Mouse (Mus musculus) kidney, postnatal 0 days (tissue): Measurements from ENCODE around the gene Ppard. TPM values are rescaled to one million over a fixed set of nuclear protein-coding genes. Genes with fewer than 3 reads are reported as not detected.

ENCODE experiments used
- ATAC-seq: fragments of 200-750 bp; cut with Nextera tagmentation; replicated peaks from 2 replicates; pipeline ENCODE4 v1.8.0; 2017; ENCODE audit warnings: low read depth, moderate number of reproducible peaks, moderate TSS enrichment, moderate library complexity; ENCODE audit not compliant: low FRiP score
- DNase-seq: peaks from one replicate; pipeline ENCODE4 v3.0.0-alpha.2; 2016; ENCODE audit warnings: low spot score
- H3K27ac ChIP-seq: fragments of 300-500 bp; sonication (generic); 2 replicates; pipeline ENCODE4 v1.5.1; 2014; ENCODE audit warnings: mild to moderate bottlenecking
- H3K27me3 ChIP-seq: fragments of 300-500 bp; sonication (generic); 2 replicates; pipeline ENCODE4 v1.6.1; 2014; ENCODE audit warnings: low read length, mixed read lengths; ENCODE audit not compliant: insufficient read depth
- H3K36me3 ChIP-seq: fragments of 300-500 bp; sonication (generic); 2 replicates; pipeline ENCODE4 v1.6.1; 2014; ENCODE audit warnings: low read length, mixed read lengths; ENCODE audit not compliant: insufficient read depth
- H3K4me1 ChIP-seq: fragments of 300-500 bp; sonication (generic); replicated peaks from 2 replicates; pipeline ENCODE4 v1.6.1; 2014; ENCODE audit warnings: antibody characterized with exemption, low read length, mixed read lengths; ENCODE audit not compliant: insufficient read depth
- H3K4me2 ChIP-seq: fragments of 300-500 bp; sonication (generic); 2 replicates; pipeline ENCODE4 v1.6.1; 2014; ENCODE audit warnings: mild to moderate bottlenecking, low read length, moderate library complexity, mixed read lengths
- H3K4me3 ChIP-seq: fragments of 300-500 bp; sonication (generic); replicated peaks from 2 replicates; pipeline ENCODE4 v1.5.1; 2014; ENCODE audit warnings: low read depth, low read length
- H3K9ac ChIP-seq: fragments of 300-500 bp; sonication (generic); 2 replicates; pipeline ENCODE4 v1.6.1; 2014; ENCODE audit warnings: low read depth, low read length
- H3K9me3 ChIP-seq: fragments of 300-500 bp; sonication (generic); replicated peaks from 2 replicates; pipeline ENCODE4 v1.6.1; 2016; ENCODE audit warnings: low read length, inconsistent platforms, mixed read lengths
- CTCF ChIP-seq: IDR thresholded peaks from 2 replicates; pipeline ENCODE4 v1.5.1; 2016; ENCODE audit warnings: antibody characterized with exemption, low read depth, mild to moderate bottlenecking, moderate library complexity
- WGBS: fragments of 180-500 bp; shearing (Covaris S2); extraction: QIAGEN DNeasy Blood & Tissue Kit; methylation state at CpG from one replicate; pipeline ENCODE4 v1.1.7; 2014; 5-methylcytosine and 5-hydroxymethylcytosine counted together
- polyA plus RNA-seq: library from polyadenylated mRNA; unstranded; fragments of >200 nt; fragmentation: Nextera tagmentation; extraction: Ambion mirVana; gene quantifications from 2 replicates; pipeline ENCODE4 v1.2.1, GENCODE M21; 2015

The Ppard gene
- polyA plus RNA-seq, 1 experiment from 2014 or later, result 2.0 TPM

GRCm38 (mm10) chr17:28310831-28311230 lies 78.3 kb downstream of the Ppard start:
- H3K4me2 ChIP-seq, result no peak overlapping the region
- no peaks in the 10 kb centered on the region for H3K9me3 ChIP-seq
- no peak overlapping the region for H3K27ac ChIP-seq
- peaks cover 7% of the 10 kb centered on the region for H3K4me1 ChIP-seq
- H3K9ac ChIP-seq, result no peak overlapping the region
- 0 out of 2 replicates have a peak, but pooled peaks cover 2% of the 10 kb centered on the region for H3K36me3 ChIP-seq
- H3K4me3 ChIP-seq, result no peak overlapping the region
- ATAC-seq (no peak), DNase-seq (no peak)
- TF ChIP-seq CTCF, result peak; percentile 31; the same call in 1 of the 2 replicates
- H3K27me3 ChIP-seq, result no peaks in the 10 kb centered on the region
- 79% methylated on average over 3 of the region's 3 CpGs for WGBS

DNA sequence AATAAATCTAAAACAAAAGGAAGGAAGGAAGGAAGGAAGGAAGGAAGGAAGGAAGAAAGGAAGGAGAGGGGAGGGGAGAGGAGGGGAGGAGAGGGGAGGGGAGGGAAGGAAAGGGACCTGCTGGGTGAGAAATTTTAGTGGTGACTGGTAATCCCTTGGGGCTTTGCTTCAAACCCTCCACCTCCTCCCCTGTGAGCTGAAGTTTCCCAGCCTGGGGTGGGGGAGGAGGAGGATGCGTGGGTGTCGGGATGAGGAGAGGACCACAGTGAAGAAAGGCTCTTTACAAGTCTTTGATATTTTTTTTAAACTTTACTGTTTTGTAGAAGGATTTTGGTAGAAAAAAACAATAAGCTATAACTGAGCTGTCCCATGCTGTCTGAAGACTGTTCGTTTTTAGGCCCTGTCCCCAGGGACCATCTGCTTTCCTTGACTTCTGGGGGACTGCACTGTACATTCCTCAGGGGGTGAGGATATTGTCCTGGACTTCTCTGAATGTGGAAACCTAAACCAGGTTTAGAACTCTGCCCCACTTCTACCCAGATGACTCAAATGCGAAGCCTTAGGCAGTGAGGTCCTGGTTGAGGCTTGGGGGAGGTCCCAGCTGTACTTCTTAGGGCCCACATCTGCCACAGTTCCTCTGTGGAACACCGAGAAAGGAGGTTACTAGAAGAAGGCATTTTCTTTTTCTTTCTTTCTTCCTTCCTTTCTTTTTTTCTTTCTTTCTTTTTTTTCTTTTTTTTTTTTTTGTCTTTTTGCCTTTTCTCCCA lies 79.0 kb downstream of the Ppard start:
- Histone ChIP-seq H3K9ac (no peak overlapping the region), H3K4me3 (no peak overlapping the region), H3K9me3 (no peaks in the 10 kb centered on the region), H3K27ac (0 out of 2 replicates have a peak overlapping the region, but pooled peaks have one; percentile 15), H3K27me3 (no peaks in the 10 kb centered on the region), H3K4me2 (no peak overlapping the region), H3K4me1 (peaks cover 7% of the 10 kb centered on the region), H3K36me3 (0 out of 2 replicates have a peak, but pooled peaks cover 8% of the 10 kb centered on the region)
- DNase-seq (peak; percentile 27), ATAC-seq (no peak)
- WGBS, result 54% methylated on average over 5 of the region's 5 CpGs
- TF ChIP-seq CTCF, result no peak

DNA sequence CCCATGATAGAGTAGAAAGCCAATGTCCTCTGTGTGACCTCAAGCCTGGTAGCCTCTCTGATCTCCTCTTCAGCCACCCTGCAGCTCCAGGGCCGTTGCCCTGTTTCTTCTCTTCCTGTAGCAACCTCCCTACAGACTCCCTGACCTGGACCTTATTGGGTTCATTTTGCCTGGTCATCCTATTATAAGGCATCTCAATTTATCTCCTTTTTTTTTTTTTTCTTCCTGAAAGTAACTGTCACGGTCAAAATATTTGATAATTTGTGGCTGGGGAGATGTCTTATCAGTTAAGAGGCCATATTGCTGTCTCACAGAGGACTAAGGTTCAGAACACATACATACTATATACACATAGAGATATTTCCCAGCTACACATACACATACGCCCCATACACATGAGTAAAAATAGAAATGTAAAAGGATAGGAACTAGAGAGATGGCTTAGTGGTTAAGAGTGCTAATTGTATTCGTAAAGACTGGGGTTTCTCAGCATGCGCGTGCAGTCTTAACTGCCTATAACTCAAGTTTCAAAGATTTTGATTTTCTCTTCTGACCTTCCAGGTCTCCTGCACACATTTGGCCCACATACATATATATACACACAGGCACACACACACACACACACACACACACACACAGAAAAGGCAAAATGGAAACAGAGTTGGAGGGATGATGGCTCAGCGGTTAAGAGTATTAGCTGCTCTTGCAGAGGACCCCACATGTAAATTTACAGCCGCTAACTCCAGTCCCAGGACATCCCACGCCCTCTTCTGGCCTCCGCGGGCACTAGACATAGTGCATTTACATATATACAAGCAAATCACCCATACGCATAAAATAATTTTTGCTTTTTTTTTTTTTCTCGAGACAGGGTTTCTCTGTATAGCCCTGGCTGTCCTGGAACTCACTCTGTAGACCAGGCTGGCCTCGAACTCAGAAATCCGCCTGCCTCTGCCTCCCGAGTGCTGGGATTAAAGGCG lies 80.0 kb downstream of the Ppard start:
- Histone ChIP-seq H3K9ac (no peak overlapping the region), H3K4me1 (peaks cover 7% of the 10 kb centered on the region), H3K27me3 (no peaks in the 10 kb centered on the region), H3K4me3 (peak overlapping the region; percentile 76), H3K27ac (peak overlapping the region; percentile 33; the same call in 1 of the 2 replicates), H3K36me3 (peaks cover 17% of the 10 kb centered on the region; the same call in 1 of the 2 replicates), H3K4me2 (peak overlapping the region; percentile 38), H3K9me3 (no peaks in the 10 kb centered on the region)
- DNase-seq (peak; percentile 53), ATAC-seq (peak; percentile 0; the same call in 1 of the 2 replicates)
- TF ChIP-seq CTCF, result peak; percentile 56
- WGBS, result 25% methylated on average over 17 of the region's 17 CpGs

DNA sequence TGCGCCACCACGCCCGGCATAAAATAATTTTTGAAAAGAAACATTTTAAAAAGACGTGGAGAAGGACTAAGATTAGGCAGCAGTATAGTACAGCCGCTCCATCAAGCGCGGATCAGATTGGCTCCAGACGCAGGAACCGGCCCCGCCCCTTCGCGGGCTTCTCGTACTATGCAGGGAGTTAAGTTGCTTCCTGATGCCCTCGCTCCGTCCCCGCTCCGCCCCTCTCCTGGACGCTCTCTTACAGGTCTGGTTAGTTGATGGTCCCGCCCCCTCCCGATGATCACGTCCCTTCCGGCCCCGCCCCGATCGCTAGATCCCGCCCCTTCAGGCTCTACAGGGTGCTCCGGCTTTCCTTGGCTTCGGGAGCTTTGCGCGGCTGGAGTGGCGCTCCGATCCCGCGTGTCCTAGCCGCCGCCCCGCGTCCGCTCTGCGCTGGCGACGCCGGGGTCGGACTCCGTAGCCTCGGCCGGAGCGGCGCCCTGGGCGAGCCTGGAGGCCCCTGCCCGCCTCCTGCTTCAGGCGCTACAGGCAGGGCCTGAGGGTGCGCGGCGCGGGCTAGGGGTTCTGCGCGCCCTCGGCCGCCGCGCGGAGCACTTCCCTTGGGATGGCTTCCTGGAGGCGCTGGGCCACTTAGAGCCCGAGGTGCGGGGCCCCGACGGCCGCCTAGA lies 80.8 kb downstream of the Ppard start, which contains the start of gene Fance:
Gene Fance (plus strand): TSS at position 308 of the 668 bp plus-strand sequence.
- under 1% methylated on average over 60 of the region's 69 CpGs for WGBS
- peak within 1 kb of the TSS; percentile 82 for H3K9ac ChIP-seq
- peak within 1 kb of the TSS; percentile 94 for H3K4me2 ChIP-seq
- H3K9me3 ChIP-seq, result no peaks in the 10 kb centered on the region
- no peaks in the 10 kb centered on the region for H3K27me3 ChIP-seq
- no peak; the same call in 1 of the 2 replicates for TF ChIP-seq CTCF
- peak within 1 kb of the TSS; percentile 76 for H3K4me3 ChIP-seq
- DNase-seq (peak; percentile 100), ATAC-seq (peak; percentile 96)
- H3K36me3 ChIP-seq, result peaks cover 22% of the 10 kb centered on the region; the same call in 1 of the 2 replicates
- H3K4me1 ChIP-seq, result peaks cover 7% of the 10 kb centered on the region
- peak within 1 kb of the TSS; percentile 93 for H3K27ac ChIP-seq

DNA sequence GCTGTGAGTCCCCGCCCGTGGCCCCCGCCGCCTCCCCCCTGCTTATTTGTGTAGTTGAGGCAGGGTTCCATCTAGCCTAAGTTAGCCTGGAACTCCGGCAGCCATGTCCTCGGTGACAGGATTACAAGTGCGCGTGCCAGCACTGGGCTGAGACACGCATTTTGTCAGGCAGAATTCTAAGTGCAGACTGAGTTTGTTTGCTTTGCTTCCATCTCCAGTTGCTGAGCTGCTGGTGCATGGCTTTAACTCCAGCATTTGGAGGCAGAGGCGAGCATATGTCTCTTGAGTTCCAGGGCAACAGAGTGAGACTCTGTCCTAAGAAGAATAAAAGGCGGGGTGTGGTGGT lies 81.4 kb downstream of the Ppard start:
- ATAC-seq, result peak; percentile 30; the same call in 1 of the 2 replicates
- no peaks in the 10 kb centered on the region for H3K27me3 ChIP-seq
- peak overlapping the region; percentile 93 for H3K27ac ChIP-seq
- TF ChIP-seq CTCF, result no peak
- peak overlapping the region; percentile 94 for H3K4me2 ChIP-seq
- DNase-seq, result peak; percentile 55
- peaks cover 7% of the 10 kb centered on the region for H3K4me1 ChIP-seq
- WGBS, result 3% methylated on average over 11 of the region's 11 CpGs
- peak overlapping the region; percentile 82 for H3K9ac ChIP-seq
- H3K4me3 ChIP-seq, result peak overlapping the region; percentile 76
- H3K36me3 ChIP-seq, result peaks cover 25% of the 10 kb centered on the region; the same call in 1 of the 2 replicates
- no peaks in the 10 kb centered on the region for H3K9me3 ChIP-seq
